Mouse (Mus musculus): ENCODE results near the gene Nsg1. TPM values are rescaled to one million over a fixed set of nuclear protein-coding genes. Genes with fewer than 3 reads are reported as not detected.

The Nsg1 gene
- polyA plus RNA-seq (2011; ENCODE audit: insufficient read depth, insufficient read length, low replicate concordance, missing spikeins) = 1.8 and 6.8 TPM in 2 replicates

DNA sequence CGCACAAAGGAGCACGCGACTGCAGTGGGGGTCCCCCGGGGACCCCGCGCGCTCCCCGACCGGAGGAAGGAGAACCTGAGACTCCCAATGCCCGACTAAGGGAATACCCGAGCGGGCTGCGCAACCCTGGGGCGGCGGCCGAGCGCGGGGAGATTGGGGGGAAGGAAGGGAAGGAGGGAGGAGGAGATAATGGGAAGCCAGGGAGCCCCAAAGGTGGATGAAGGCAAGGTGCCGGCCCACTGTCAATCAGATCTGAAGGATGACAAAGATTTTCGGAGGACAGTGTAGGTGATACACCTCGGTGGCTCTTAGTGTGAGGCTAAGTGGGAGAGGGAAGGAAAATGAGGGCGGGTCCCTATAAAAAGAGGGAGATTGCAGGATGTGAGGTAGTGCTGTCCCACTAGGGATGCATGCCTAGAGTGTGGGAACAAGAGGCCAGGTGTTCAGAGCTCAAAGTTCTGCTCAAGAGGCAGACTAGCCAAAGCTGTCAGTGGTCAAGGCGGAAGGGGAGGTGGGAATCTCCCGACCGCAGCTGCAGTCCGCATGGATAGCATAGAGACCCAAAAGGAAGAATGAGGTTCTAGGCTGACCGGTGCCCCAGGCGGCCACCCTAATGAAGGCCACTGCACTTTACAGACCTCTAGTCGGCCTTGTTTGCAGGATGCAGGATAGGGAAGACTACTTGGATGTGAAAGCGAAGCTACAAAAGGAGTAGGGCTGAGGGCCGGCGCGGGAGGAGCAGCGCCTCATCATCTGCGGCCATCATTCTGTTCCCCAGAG, at the start of gene Nsg1:
Gene Nsg1, minus strand, starts transcription at position 274 of the 780 bp plus-strand sequence.
- TF ChIP-seq CTCF (IDR thresholded peaks at IDR 0.05; ENCODE audit: control insufficient read depth, insufficient read depth, low read length) (no peak), POLR2A (IDR thresholded peaks at IDR 0.05; ENCODE audit: borderline replicate concordance, control insufficient read depth, low read depth, low read length) (no peak)
- 17% methylated on average over 35 of the region's 35 CpGs for WGBS
- Histone ChIP-seq H3K27ac (ENCODE audit: control insufficient read depth, insufficient read depth, low read depth, low read length, poor library complexity) (no peak within 1 kb of the TSS), H3K4me3 (replicated peaks; ENCODE audit: control insufficient read depth, low read depth, low read length) (peak within 1 kb of the TSS; percentile 17), H3K4me1 (ENCODE audit: control insufficient read depth, insufficient read depth, low read length) (no peaks in the 10 kb centered on the region)

DNA sequence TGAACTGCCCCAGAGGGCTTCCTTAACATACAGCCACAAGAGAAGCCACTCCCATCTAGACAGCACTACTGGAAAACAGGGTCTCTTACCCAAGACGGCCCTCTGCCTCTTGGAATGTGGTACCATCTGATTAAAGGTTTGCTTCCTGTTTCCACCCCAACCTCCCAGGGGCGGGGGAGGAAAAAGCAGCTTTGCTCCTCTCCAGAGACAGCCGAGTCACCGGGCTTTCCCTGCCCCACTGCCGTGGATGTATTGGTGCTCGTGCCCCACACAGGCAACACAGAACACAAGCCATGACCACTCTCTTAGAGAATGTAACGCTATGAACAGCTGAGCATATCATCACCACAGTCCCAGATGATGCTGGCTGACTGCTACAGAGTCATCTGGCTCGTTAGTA, 49.3 kb upstream of the Nsg1 start:
- H3K4me1 ChIP-seq (ENCODE audit: control insufficient read depth, insufficient read depth, low read length) = no peaks in the 10 kb centered on the region
- no peak for TF ChIP-seq POLR2A (IDR thresholded peaks at IDR 0.05; ENCODE audit: borderline replicate concordance, control insufficient read depth, low read depth, low read length)
- TF ChIP-seq CTCF (IDR thresholded peaks at IDR 0.05; ENCODE audit: control insufficient read depth, insufficient read depth, low read length) = no peak
- no peak overlapping the region for H3K27ac ChIP-seq (ENCODE audit: control insufficient read depth, insufficient read depth, low read depth, low read length, poor library complexity)
- WGBS = 60% methylated on average over 8 of the region's 8 CpGs
- H3K4me3 ChIP-seq (replicated peaks; ENCODE audit: control insufficient read depth, low read depth, low read length) = no peak overlapping the region

DNA sequence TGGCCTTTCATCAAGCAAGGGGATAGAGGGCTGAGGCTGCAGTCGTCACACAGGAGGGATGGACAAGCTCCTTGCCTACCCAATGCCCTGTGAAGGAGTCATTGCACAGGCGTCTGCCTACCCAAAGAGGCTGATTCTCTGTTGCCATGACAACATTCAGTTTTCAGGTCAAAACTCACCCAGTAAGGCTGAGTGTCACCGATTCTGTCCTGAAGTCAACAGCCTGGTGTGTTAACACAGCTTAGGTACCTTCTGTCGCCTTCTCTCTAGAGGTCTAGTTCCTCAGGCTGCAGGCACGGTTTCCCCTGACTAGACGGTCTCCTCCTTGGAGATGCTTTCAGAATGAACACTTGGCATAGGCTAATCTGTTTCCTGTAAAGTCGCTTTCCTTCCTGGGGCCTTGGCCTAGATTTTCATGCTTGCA, 45.6 kb upstream of the Nsg1 start:
- WGBS = 78% methylated on average over 7 of the region's 7 CpGs

DNA sequence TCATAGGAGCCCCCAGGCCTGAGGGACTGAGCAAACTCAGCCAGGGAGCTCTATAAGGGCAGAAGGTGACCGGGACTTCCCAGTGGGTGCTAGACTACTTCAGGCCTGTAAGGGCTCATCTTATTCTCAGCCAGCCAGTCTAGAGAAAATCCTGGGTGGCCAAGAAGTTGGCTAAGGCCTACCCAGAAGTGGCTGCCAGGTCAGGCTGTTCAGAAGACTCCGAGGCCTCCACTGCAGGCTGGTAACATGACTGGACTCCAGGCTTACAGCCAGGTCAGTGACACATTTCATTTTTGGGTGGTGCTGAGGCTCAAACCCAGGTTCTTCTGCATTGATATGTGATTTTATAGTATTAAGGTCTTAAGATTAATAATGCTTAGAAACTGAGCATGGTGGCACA, 40.0 kb upstream of the Nsg1 start:
- WGBS = 86% methylated on average over 2 of the region's 2 CpGs
- TF ChIP-seq CTCF (IDR thresholded peaks at IDR 0.05; ENCODE audit: control insufficient read depth, insufficient read depth, low read length) = no peak
- TF ChIP-seq POLR2A (IDR thresholded peaks at IDR 0.05; ENCODE audit: borderline replicate concordance, control insufficient read depth, low read depth, low read length) = no peak
- no peaks in the 10 kb centered on the region for H3K4me1 ChIP-seq (ENCODE audit: control insufficient read depth, insufficient read depth, low read length)
- H3K27ac ChIP-seq (ENCODE audit: control insufficient read depth, insufficient read depth, low read depth, low read length, poor library complexity) = no peak overlapping the region
- H3K4me3 ChIP-seq (replicated peaks; ENCODE audit: control insufficient read depth, low read depth, low read length) = no peak overlapping the region

More for the DNA sequence above, 45.6 kb upstream of the Nsg1 start:
- H3K27ac ChIP-seq (ENCODE audit: control insufficient read depth, insufficient read depth, low read depth, low read length, poor library complexity) = no peak overlapping the region
- H3K4me3 ChIP-seq (replicated peaks; ENCODE audit: control insufficient read depth, low read depth, low read length) = no peak overlapping the region
- no peaks in the 10 kb centered on the region for H3K4me1 ChIP-seq (ENCODE audit: control insufficient read depth, insufficient read depth, low read length)
- TF ChIP-seq CTCF (IDR thresholded peaks at IDR 0.05; ENCODE audit: control insufficient read depth, insufficient read depth, low read length) = no peak

DNA sequence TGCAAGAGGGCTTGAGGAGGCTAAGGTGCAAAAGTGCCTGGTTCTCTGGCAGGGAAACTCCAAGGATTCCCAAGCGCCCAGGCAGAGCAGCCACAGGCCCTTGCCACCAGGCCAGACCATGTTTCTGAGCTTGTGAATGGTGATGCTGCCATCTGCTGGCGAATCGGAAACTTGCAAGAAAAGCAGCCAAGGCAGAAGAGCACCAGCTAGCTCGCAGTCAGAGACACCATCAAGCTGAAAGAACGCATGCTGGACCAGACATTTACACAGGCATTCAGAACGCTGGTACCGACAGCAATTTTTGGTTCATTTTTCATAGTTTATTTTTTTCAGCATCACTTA, 37.7 kb upstream of the Nsg1 start:
- WGBS = 26% methylated on average over 7 of the region's 7 CpGs
- H3K4me3 ChIP-seq (replicated peaks; ENCODE audit: control insufficient read depth, low read depth, low read length) = no peak overlapping the region
- TF ChIP-seq CTCF (IDR thresholded peaks at IDR 0.05; ENCODE audit: control insufficient read depth, insufficient read depth, low read length) = peak; percentile 85
- TF ChIP-seq POLR2A (IDR thresholded peaks at IDR 0.05; ENCODE audit: borderline replicate concordance, control insufficient read depth, low read depth, low read length) = no peak
- H3K4me1 ChIP-seq (ENCODE audit: control insufficient read depth, insufficient read depth, low read length) = no peaks in the 10 kb centered on the region
- H3K27ac ChIP-seq (ENCODE audit: control insufficient read depth, insufficient read depth, low read depth, low read length, poor library complexity) = no peak overlapping the region

DNA sequence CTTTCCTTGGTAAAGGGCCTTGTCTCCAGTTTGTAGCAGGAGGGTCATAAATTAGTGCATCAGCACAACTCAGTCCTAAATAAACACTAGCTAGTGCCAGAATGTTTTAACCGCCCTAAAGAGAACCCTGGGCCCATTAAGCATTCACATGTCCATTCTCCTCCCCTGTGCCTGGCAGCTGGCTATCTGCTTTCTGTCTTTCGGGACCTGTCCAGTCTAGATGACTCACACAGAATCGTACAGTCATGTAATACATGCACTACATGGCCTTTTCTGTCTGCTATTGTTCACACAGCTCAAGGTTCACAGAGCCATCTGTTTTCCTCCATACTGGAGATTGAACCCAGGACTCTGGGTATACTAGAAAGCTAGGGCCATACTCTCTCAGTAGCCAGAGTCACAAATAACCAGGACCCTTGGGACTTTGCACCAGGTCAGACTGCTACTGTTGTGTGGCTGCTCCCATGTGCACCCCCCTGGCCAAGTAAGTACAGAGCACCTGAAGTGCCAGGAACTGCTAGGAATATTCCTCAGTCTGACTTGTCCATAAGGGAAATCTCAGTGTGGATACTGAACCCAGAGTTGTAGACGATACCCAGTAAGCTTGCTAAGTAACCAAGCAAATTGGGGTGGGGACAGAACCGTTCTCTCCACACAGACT, 37.2 kb upstream of the Nsg1 start:
- Histone ChIP-seq H3K4me1 (ENCODE audit: control insufficient read depth, insufficient read depth, low read length) (no peaks in the 10 kb centered on the region), H3K4me3 (replicated peaks; ENCODE audit: control insufficient read depth, low read depth, low read length) (no peak overlapping the region), H3K27ac (ENCODE audit: control insufficient read depth, insufficient read depth, low read depth, low read length, poor library complexity) (no peak overlapping the region)
- WGBS = 78% methylated on average over 5 of the region's 5 CpGs
- TF ChIP-seq POLR2A (IDR thresholded peaks at IDR 0.05; ENCODE audit: borderline replicate concordance, control insufficient read depth, low read depth, low read length) (no peak), CTCF (IDR thresholded peaks at IDR 0.05; ENCODE audit: control insufficient read depth, insufficient read depth, low read length) (0 out of 2 replicates have a peak, but pooled peaks have one; percentile 4)

DNA sequence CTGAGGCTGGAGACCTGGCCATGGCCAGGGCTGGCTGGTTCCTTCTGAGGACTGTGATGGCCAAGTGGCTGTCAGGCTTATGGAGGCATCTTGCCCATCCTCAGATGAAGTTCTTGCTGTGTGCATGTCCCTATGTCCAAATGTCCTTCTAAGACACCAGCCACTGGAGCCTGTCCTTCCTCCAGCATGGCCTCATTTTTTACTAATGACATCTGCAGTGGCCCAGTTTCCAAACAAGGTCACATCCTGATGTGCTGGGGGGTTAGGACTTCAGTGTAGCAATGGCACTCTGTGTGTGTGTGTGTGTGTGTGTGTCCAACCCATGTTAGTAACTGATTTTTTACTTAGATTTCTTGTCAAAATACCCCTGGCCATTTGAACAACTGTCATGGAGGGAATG, 36.2 kb upstream of the Nsg1 start:
- no peaks in the 10 kb centered on the region for H3K4me1 ChIP-seq (ENCODE audit: control insufficient read depth, insufficient read depth, low read length)
- no peak overlapping the region for H3K27ac ChIP-seq (ENCODE audit: control insufficient read depth, insufficient read depth, low read depth, low read length, poor library complexity)
- H3K4me3 ChIP-seq (replicated peaks; ENCODE audit: control insufficient read depth, low read depth, low read length) = no peak overlapping the region
- TF ChIP-seq CTCF (IDR thresholded peaks at IDR 0.05; ENCODE audit: control insufficient read depth, insufficient read depth, low read length) (no peak), POLR2A (IDR thresholded peaks at IDR 0.05; ENCODE audit: borderline replicate concordance, control insufficient read depth, low read depth, low read length) (no peak)

DNA sequence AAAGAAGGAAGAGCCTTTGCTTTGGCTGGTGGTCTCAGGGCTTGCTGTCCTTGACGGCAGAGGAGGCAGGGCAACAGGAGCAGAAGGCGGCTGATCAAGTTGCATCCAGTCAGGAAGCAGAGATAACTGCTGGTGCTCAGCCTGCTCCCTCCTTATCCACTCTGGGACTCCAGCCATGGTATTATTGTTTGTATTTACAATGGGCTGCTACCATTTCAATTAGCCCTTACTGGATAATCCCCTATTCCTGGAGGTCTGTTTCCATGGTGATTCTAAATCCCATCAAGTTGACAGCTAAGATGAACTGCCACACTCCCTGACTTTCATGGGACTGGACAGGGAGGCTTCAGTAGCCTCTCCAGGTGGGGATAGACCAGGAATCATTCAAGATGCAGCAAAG, 35.2 kb upstream of the Nsg1 start:
- Histone ChIP-seq H3K4me3 (replicated peaks; ENCODE audit: control insufficient read depth, low read depth, low read length) (no peak overlapping the region), H3K27ac (ENCODE audit: control insufficient read depth, insufficient read depth, low read depth, low read length, poor library complexity) (no peak overlapping the region), H3K4me1 (ENCODE audit: control insufficient read depth, insufficient read depth, low read length) (no peaks in the 10 kb centered on the region)
- no peak for TF ChIP-seq POLR2A (IDR thresholded peaks at IDR 0.05; ENCODE audit: borderline replicate concordance, control insufficient read depth, low read depth, low read length)
- TF ChIP-seq CTCF (IDR thresholded peaks at IDR 0.05; ENCODE audit: control insufficient read depth, insufficient read depth, low read length) = no peak
- WGBS = 70% methylated on average over 2 of the region's 2 CpGs
